Mouse (Mus musculus) heart, embryonic 13.5 days (tissue): ENCODE data around the gene Gm45021. TPM values are rescaled to one million over a fixed set of nuclear protein-coding genes. Genes with fewer than 3 reads are reported as not detected.

Experiments
- ATAC-seq: fragments of 200-750 bp; cut with Nextera tagmentation; 2 replicates; pipeline ENCODE4 v1.8.0; 2017; ENCODE audit warnings: moderate TSS enrichment; ENCODE audit not compliant: insufficient number of reproducible peaks, low FRiP score, low TSS enrichment; ENCODE audit errors: extremely low read depth
- H3K27ac ChIP-seq: fragments of 300-500 bp; sonication (generic); replicated peaks from 2 replicates; pipeline ENCODE4 v1.5.1; 2015; ENCODE audit warnings: moderate library complexity, mild to moderate bottlenecking, inconsistent platforms
- H3K27me3 ChIP-seq: fragments of 300-500 bp; sonication (generic); replicated peaks from 2 replicates; pipeline ENCODE4 v1.6.1; 2015; ENCODE audit warnings: mild to moderate bottlenecking, inconsistent platforms
- H3K36me3 ChIP-seq: fragments of 300-500 bp; sonication (generic); 2 replicates; pipeline ENCODE4 v1.6.1; 2015; ENCODE audit warnings: mild to moderate bottlenecking, inconsistent platforms
- H3K4me1 ChIP-seq: fragments of 300-500 bp; sonication (generic); 2 replicates; pipeline ENCODE4 v1.6.1; 2015; ENCODE audit warnings: inconsistent platforms
- H3K4me2 ChIP-seq: fragments of 300-500 bp; sonication (generic); 2 replicates; pipeline ENCODE4 v1.6.1; 2015; ENCODE audit warnings: inconsistent platforms, mild to moderate bottlenecking, moderate library complexity
- H3K4me3 ChIP-seq: fragments of 300-500 bp; sonication (generic); 2 replicates; pipeline ENCODE4 v1.5.1; 2015; ENCODE audit warnings: moderate library complexity, mild to moderate bottlenecking, inconsistent platforms
- H3K9ac ChIP-seq: fragments of 300-500 bp; sonication (generic); 2 replicates; pipeline ENCODE4 v1.6.1; 2015; ENCODE audit warnings: inconsistent platforms, mild to moderate bottlenecking, moderate library complexity
- H3K9me3 ChIP-seq: fragments of 300-500 bp; sonication (generic); 2 replicates; pipeline ENCODE4 v1.6.1; 2016; ENCODE audit warnings: inconsistent platforms
- WGBS: fragments of 180-500 bp; shearing (Covaris S2); methylation state at CpG from one replicate; pipeline ENCODE4 v1.1.7; 2015; ENCODE audit warnings: mixed read lengths; 5-methylcytosine and 5-hydroxymethylcytosine counted together
- polyA plus RNA-seq: library from polyadenylated mRNA; unstranded; fragments of >200 nt; fragmentation: Nextera tagmentation; extraction: Ambion mirVana; gene quantifications from 2 replicates; pipeline ENCODE4 v1.2.1, GENCODE M21; 2015

Gene Gm45021
- polyA plus RNA-seq, result 0.86 TPM in 1 of 2 replicates, not detected in the other

GRCm38 (mm10) chr6:48589194-48589750, at the start of gene Gm45021:
Gm45021 (plus strand) TSS chr6:48589610.
- no peak for ATAC-seq
- peak within 1 kb of the TSS; percentile 83 for H3K27ac ChIP-seq
- no peaks in the 10 kb centered on the region for H3K36me3 ChIP-seq
- peak within 1 kb of the TSS; percentile 32 for H3K4me2 ChIP-seq
- H3K4me3 ChIP-seq, result no peak within 1 kb of the TSS
- WGBS, result 22% methylated on average over 6 of the region's 6 CpGs
- H3K9me3 ChIP-seq, result no peaks in the 10 kb centered on the region
- H3K9ac ChIP-seq, result peak within 1 kb of the TSS; percentile 53
- H3K4me1 ChIP-seq, result peaks cover 21% of the 10 kb centered on the region
- H3K27me3 ChIP-seq, result no peaks in the 10 kb centered on the region

GRCm38 (mm10) chr6:48539860-48540259, 49.5 kb upstream of the Gm45021 start:
- H3K27me3 ChIP-seq, result no peaks in the 10 kb centered on the region; the same call in 1 of the 2 replicates
- no peak overlapping the region for H3K4me3 ChIP-seq
- no peak overlapping the region for H3K9ac ChIP-seq
- WGBS, result 76% methylated on average over 5 of the region's 5 CpGs
- no peak overlapping the region for H3K4me2 ChIP-seq
- no peaks in the 10 kb centered on the region for H3K9me3 ChIP-seq
- H3K36me3 ChIP-seq, result no peaks in the 10 kb centered on the region
- peaks cover 24% of the 10 kb centered on the region for H3K4me1 ChIP-seq
- H3K27ac ChIP-seq, result no peak overlapping the region
- ATAC-seq, result no peak

- no peak for ATAC-seq
- Histone ChIP-seq H3K9me3 (no peaks in the 10 kb centered on the region), H3K27me3 (no peaks in the 10 kb centered on the region; the same call in 1 of the 2 replicates), H3K4me2 (no peak overlapping the region), H3K4me1 (peaks cover 24% of the 10 kb centered on the region), H3K4me3 (no peak overlapping the region), H3K36me3 (no peaks in the 10 kb centered on the region), H3K9ac (no peak overlapping the region), H3K27ac (no peak overlapping the region)
- 38% methylated on average over 3 of the region's 3 CpGs for WGBS
Measured at GRCm38 (mm10) chr6:48540721-48541120, 48.7 kb upstream of the Gm45021 start.

- 42% methylated on average over 7 of the region's 7 CpGs for WGBS
- Histone ChIP-seq H3K4me2 (no peak overlapping the region), H3K9me3 (no peaks in the 10 kb centered on the region), H3K9ac (no peak overlapping the region), H3K27ac (no peak overlapping the region; the same call in 1 of the 2 replicates), H3K4me3 (no peak overlapping the region), H3K4me1 (peaks cover 24% of the 10 kb centered on the region), H3K27me3 (no peaks in the 10 kb centered on the region; the same call in 1 of the 2 replicates), H3K36me3 (no peaks in the 10 kb centered on the region)
- ATAC-seq, result no peak
Measured at GRCm38 (mm10) chr6:48541560-48542450, 47.6 kb upstream of the Gm45021 start.

GRCm38 (mm10) chr6:48542631-48543030, 46.8 kb upstream of the Gm45021 start:
- H3K4me1 ChIP-seq, result peaks cover 17% of the 10 kb centered on the region
- 66% methylated on average over 3 of the region's 3 CpGs for WGBS
- ATAC-seq, result no peak
- no peaks in the 10 kb centered on the region for H3K36me3 ChIP-seq
- H3K4me3 ChIP-seq, result no peak overlapping the region
- no peak overlapping the region for H3K4me2 ChIP-seq
- H3K27me3 ChIP-seq, result no peaks in the 10 kb centered on the region; the same call in 1 of the 2 replicates
- H3K27ac ChIP-seq, result no peak overlapping the region
- no peak overlapping the region for H3K9ac ChIP-seq
- H3K9me3 ChIP-seq, result no peaks in the 10 kb centered on the region

GRCm38 (mm10) chr6:48545251-48545650, 44.2 kb upstream of the Gm45021 start:
- H3K9me3 ChIP-seq, result no peaks in the 10 kb centered on the region
- H3K4me1 ChIP-seq, result peaks cover 11% of the 10 kb centered on the region
- ATAC-seq, result no peak
- H3K27me3 ChIP-seq, result no peaks in the 10 kb centered on the region; the same call in 1 of the 2 replicates
- no peak overlapping the region for H3K27ac ChIP-seq
- no peak overlapping the region for H3K4me3 ChIP-seq
- H3K9ac ChIP-seq, result no peak overlapping the region
- no peak overlapping the region for H3K4me2 ChIP-seq
- WGBS, result 65% methylated on average over 5 of the region's 5 CpGs
- H3K36me3 ChIP-seq, result no peaks in the 10 kb centered on the region

GRCm38 (mm10) chr6:48546271-48546670, 43.1 kb upstream of the Gm45021 start:
- H3K4me3 ChIP-seq, result no peak overlapping the region
- H3K36me3 ChIP-seq, result no peaks in the 10 kb centered on the region
- H3K9ac ChIP-seq, result no peak overlapping the region
- no peak overlapping the region for H3K4me2 ChIP-seq
- 32% methylated on average over 1 of the region's 1 CpGs for WGBS
- no peaks in the 10 kb centered on the region for H3K9me3 ChIP-seq
- no peak overlapping the region for H3K27ac ChIP-seq
- no peak for ATAC-seq
- H3K4me1 ChIP-seq, result peaks cover 11% of the 10 kb centered on the region
- no peaks in the 10 kb centered on the region; the same call in 1 of the 2 replicates for H3K27me3 ChIP-seq

- no peaks in the 10 kb centered on the region; the same call in 1 of the 2 replicates for H3K27me3 ChIP-seq
- no peak overlapping the region for H3K9ac ChIP-seq
- no peaks in the 10 kb centered on the region for H3K36me3 ChIP-seq
- no peak overlapping the region for H3K4me2 ChIP-seq
- ATAC-seq, result no peak
- H3K27ac ChIP-seq, result no peak overlapping the region
- WGBS, result 57% methylated on average over 4 of the region's 4 CpGs
- H3K9me3 ChIP-seq, result no peaks in the 10 kb centered on the region
- H3K4me1 ChIP-seq, result peaks cover 8% of the 10 kb centered on the region
- H3K4me3 ChIP-seq, result no peak overlapping the region
Measured at GRCm38 (mm10) chr6:48546858-48547257, 42.6 kb upstream of the Gm45021 start.

GRCm38 (mm10) chr6:48548314-48548713, 41.1 kb upstream of the Gm45021 start:
- Histone ChIP-seq H3K4me3 (no peak overlapping the region), H3K9ac (no peak overlapping the region), H3K27me3 (no peaks in the 10 kb centered on the region; the same call in 1 of the 2 replicates), H3K36me3 (no peaks in the 10 kb centered on the region), H3K9me3 (no peaks in the 10 kb centered on the region), H3K4me1 (no peaks in the 10 kb centered on the region), H3K4me2 (no peak overlapping the region), H3K27ac (no peak overlapping the region)
- no peak for ATAC-seq
- 77% methylated on average over 6 of the region's 6 CpGs for WGBS

GRCm38 (mm10) chr6:48552918-48553317, 36.5 kb upstream of the Gm45021 start:
- 42% methylated on average over 4 of the region's 4 CpGs for WGBS
- H3K36me3 ChIP-seq, result peaks cover 9% of the 10 kb centered on the region
- H3K9ac ChIP-seq, result no peak overlapping the region
- no peak overlapping the region for H3K4me3 ChIP-seq
- peaks cover 16% of the 10 kb centered on the region for H3K4me1 ChIP-seq
- no peak overlapping the region for H3K27ac ChIP-seq
- no peak overlapping the region for H3K4me2 ChIP-seq
- no peaks in the 10 kb centered on the region for H3K9me3 ChIP-seq
- no peaks in the 10 kb centered on the region for H3K27me3 ChIP-seq
- no peak for ATAC-seq

- Histone ChIP-seq H3K4me2 (peak overlapping the region; percentile 81), H3K4me1 (peaks cover 16% of the 10 kb centered on the region), H3K36me3 (peaks cover 15% of the 10 kb centered on the region), H3K27ac (peak overlapping the region; percentile 97), H3K4me3 (peak overlapping the region; percentile 62), H3K27me3 (no peaks in the 10 kb centered on the region), H3K9ac (peak overlapping the region; percentile 83), H3K9me3 (no peaks in the 10 kb centered on the region)
- WGBS, result 71% methylated on average over 4 of the region's 4 CpGs
- ATAC-seq, result no peak
Measured at GRCm38 (mm10) chr6:48553819-48554218, 35.6 kb upstream of the Gm45021 start.
